Mouse (Mus musculus): ENCODE data around the gene Sgca. TPM values are rescaled to one million over a fixed set of nuclear protein-coding genes. Genes with fewer than 3 reads are reported as not detected.

Sgca gene
- polyA plus RNA-seq, 1 experiment from 2014 or later, result 0.13 TPM

GRCm38 (mm10) chr11:94944295-94944694, 31.8 kb downstream of the Sgca start:
- no peaks in the 10 kb centered on the region for H3K9me3 ChIP-seq (ENCODE audit: low read length)
- H3K4me1 ChIP-seq (ENCODE audit: insufficient read depth), result no peaks in the 10 kb centered on the region
- H3K27me3 ChIP-seq (ENCODE audit: insufficient read depth, low read length), result peaks cover 14% of the 10 kb centered on the region
- TF ChIP-seq EP300 (IDR thresholded peaks at IDR 0.05; ENCODE audit: low read depth), result no peak
- peak; percentile 26 for TF ChIP-seq CTCF (IDR thresholded peaks at IDR 0.05; ENCODE audit: low read depth)
- H3K4me3 ChIP-seq (ENCODE audit: low read depth, low read length), result no peak overlapping the region
- ATAC-seq (no peak), DNase-seq (no peak)
- WGBS (ENCODE audit: insufficient replicate concordance), result 21% methylated on average over 8 of the region's 8 CpGs
- H3K9ac ChIP-seq (replicated peaks), result no peak overlapping the region
- H3K36me3 ChIP-seq (replicated peaks; ENCODE audit: insufficient read depth, low read length), result no peaks in the 10 kb centered on the region
- no peak overlapping the region for H3K4me2 ChIP-seq (ENCODE audit: low read depth, low read length)
- no peak overlapping the region for H3K27ac ChIP-seq (ENCODE audit: low read depth)

- H3K4me2 ChIP-seq (ENCODE audit: low read depth, low read length), result no peak overlapping the region
- no peaks in the 10 kb centered on the region for H3K36me3 ChIP-seq (replicated peaks; ENCODE audit: insufficient read depth, low read length)
- TF ChIP-seq EP300 (IDR thresholded peaks at IDR 0.05; ENCODE audit: low read depth) (no peak), CTCF (IDR thresholded peaks at IDR 0.05; ENCODE audit: low read depth) (no peak)
- no peak overlapping the region for H3K9ac ChIP-seq (replicated peaks)
- H3K27me3 ChIP-seq (ENCODE audit: insufficient read depth, low read length), result peaks cover 26% of the 10 kb centered on the region
- 64% methylated on average over 15 of the region's 15 CpGs for WGBS (ENCODE audit: insufficient replicate concordance)
- no peak overlapping the region for H3K27ac ChIP-seq (ENCODE audit: low read depth)
- H3K4me1 ChIP-seq (ENCODE audit: insufficient read depth), result no peaks in the 10 kb centered on the region
- DNase-seq, result no peak
- H3K4me3 ChIP-seq (ENCODE audit: low read depth, low read length), result no peak overlapping the region
- no peaks in the 10 kb centered on the region for H3K9me3 ChIP-seq (ENCODE audit: low read length)
- ATAC-seq, result no peak
Observed at GRCm38 (mm10) chr11:94943054-94943453, 33.1 kb downstream of the Sgca start.

- Histone ChIP-seq H3K4me3 (ENCODE audit: low read depth, low read length) (no peak overlapping the region), H3K27ac (ENCODE audit: low read depth) (no peak overlapping the region), H3K9me3 (ENCODE audit: low read length) (no peaks in the 10 kb centered on the region), H3K9ac (replicated peaks) (no peak overlapping the region), H3K27me3 (ENCODE audit: insufficient read depth, low read length) (peaks cover 32% of the 10 kb centered on the region), H3K4me1 (ENCODE audit: insufficient read depth) (no peaks in the 10 kb centered on the region), H3K4me2 (ENCODE audit: low read depth, low read length) (no peak overlapping the region), H3K36me3 (replicated peaks; ENCODE audit: insufficient read depth, low read length) (no peaks in the 10 kb centered on the region)
- ATAC-seq (0 out of 2 replicates have a peak, but pooled peaks have one; percentile 10), DNase-seq (peak; percentile 51)
- TF ChIP-seq CTCF (IDR thresholded peaks at IDR 0.05; ENCODE audit: low read depth) (peak; percentile 60), EP300 (IDR thresholded peaks at IDR 0.05; ENCODE audit: low read depth) (no peak)
- WGBS (ENCODE audit: insufficient replicate concordance), result 39% methylated on average over 13 of the region's 13 CpGs
Observed at GRCm38 (mm10) chr11:94942282-94943023, 33.7 kb downstream of the Sgca start.

GRCm38 (mm10) chr11:94941776-94942175, 34.4 kb downstream of the Sgca start:
- Histone ChIP-seq H3K27ac (ENCODE audit: low read depth) (no peak overlapping the region), H3K9me3 (ENCODE audit: low read length) (no peaks in the 10 kb centered on the region), H3K4me2 (ENCODE audit: low read depth, low read length) (no peak overlapping the region), H3K4me3 (ENCODE audit: low read depth, low read length) (no peak overlapping the region), H3K4me1 (ENCODE audit: insufficient read depth) (0 out of 2 replicates have a peak, but pooled peaks cover 4% of the 10 kb centered on the region), H3K36me3 (replicated peaks; ENCODE audit: insufficient read depth, low read length) (no peaks in the 10 kb centered on the region), H3K9ac (replicated peaks) (no peak overlapping the region), H3K27me3 (ENCODE audit: insufficient read depth, low read length) (peaks cover 37% of the 10 kb centered on the region)
- ATAC-seq (no peak), DNase-seq (no peak)
- 67% methylated on average over 8 of the region's 8 CpGs for WGBS (ENCODE audit: insufficient replicate concordance)
- TF ChIP-seq CTCF (IDR thresholded peaks at IDR 0.05; ENCODE audit: low read depth) (no peak), EP300 (IDR thresholded peaks at IDR 0.05; ENCODE audit: low read depth) (no peak)

- WGBS (ENCODE audit: insufficient replicate concordance), result 37% methylated on average over 9 of the region's 9 CpGs
- H3K4me2 ChIP-seq (ENCODE audit: low read depth, low read length), result no peak overlapping the region
- peaks cover 44% of the 10 kb centered on the region for H3K27me3 ChIP-seq (ENCODE audit: insufficient read depth, low read length)
- no peaks in the 10 kb centered on the region for H3K36me3 ChIP-seq (replicated peaks; ENCODE audit: insufficient read depth, low read length)
- DNase-seq, result no peak
- H3K27ac ChIP-seq (ENCODE audit: low read depth), result no peak overlapping the region
- H3K9me3 ChIP-seq (ENCODE audit: low read length), result no peaks in the 10 kb centered on the region
- H3K4me3 ChIP-seq (ENCODE audit: low read depth, low read length), result no peak overlapping the region
- no peak overlapping the region for H3K9ac ChIP-seq (replicated peaks)
- TF ChIP-seq EP300 (IDR thresholded peaks at IDR 0.05; ENCODE audit: low read depth) (no peak), CTCF (IDR thresholded peaks at IDR 0.05; ENCODE audit: low read depth) (no peak)
- no peak for ATAC-seq
- H3K4me1 ChIP-seq (ENCODE audit: insufficient read depth), result 0 out of 2 replicates have a peak, but pooled peaks cover 6% of the 10 kb centered on the region
Observed at GRCm38 (mm10) chr11:94941121-94941520, 35.0 kb downstream of the Sgca start.

GRCm38 (mm10) chr11:94939280-94939679, 36.8 kb downstream of the Sgca start:
- WGBS (ENCODE audit: insufficient replicate concordance), result 15% methylated on average over 4 of the region's 4 CpGs
- Histone ChIP-seq H3K27me3 (ENCODE audit: insufficient read depth, low read length) (peaks cover 53% of the 10 kb centered on the region), H3K4me2 (ENCODE audit: low read depth, low read length) (no peak overlapping the region)

More at GRCm38 (mm10) chr11:94939280-94939679, 36.8 kb downstream of the Sgca start:
- Histone ChIP-seq H3K4me3 (ENCODE audit: low read depth, low read length) (no peak overlapping the region), H3K4me1 (ENCODE audit: insufficient read depth) (0 out of 2 replicates have a peak, but pooled peaks cover 6% of the 10 kb centered on the region), H3K27ac (ENCODE audit: low read depth) (no peak overlapping the region), H3K36me3 (replicated peaks; ENCODE audit: insufficient read depth, low read length) (no peaks in the 10 kb centered on the region), H3K9me3 (ENCODE audit: low read length) (no peaks in the 10 kb centered on the region), H3K9ac (replicated peaks) (no peak overlapping the region)
- DNase-seq (peak; percentile 77), ATAC-seq (no peak)
- TF ChIP-seq EP300 (IDR thresholded peaks at IDR 0.05; ENCODE audit: low read depth) (no peak), CTCF (IDR thresholded peaks at IDR 0.05; ENCODE audit: low read depth) (peak; percentile 90)
